Mouse (Mus musculus): ENCODE measurements at regions not wholly inside any gene's neighbourhood (a gene's known extent, or its start where the extent isn't known, plus 50 kb on each side); places are given as distances from the start of the nearest gene placed in this dataset.

GRCm38 (mm10) chr1:183937166-183937565, 75.9 kb upstream of the Dusp10 start:
- intact Hi-C loops (cut with DNase I) = no loop called here
- no peak for DNase-seq (ENCODE audit: low spot score in 2 of 2)

DNA sequence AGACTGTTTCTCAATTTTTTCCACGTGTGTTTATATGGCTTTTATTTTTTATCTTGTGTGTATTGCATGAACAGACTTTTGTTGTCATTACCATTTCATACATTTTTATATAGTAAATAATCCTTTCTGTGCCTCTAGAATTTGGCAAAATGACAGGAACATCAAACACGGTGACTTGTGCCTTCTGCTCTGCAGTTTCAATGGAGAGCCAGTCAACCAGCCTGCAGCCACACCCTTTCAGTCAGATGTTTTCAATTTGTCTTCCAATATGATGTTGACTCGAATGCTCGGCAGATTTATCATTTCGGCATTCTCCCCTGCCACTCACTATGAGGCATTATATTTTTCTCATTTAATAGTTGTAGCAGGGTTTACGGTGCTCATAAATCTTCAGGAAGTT, 74.7 kb upstream of the Dusp10 start:
- DNase-seq (ENCODE audit: low spot score in 2 of 2) = no peak
- intact Hi-C loops (cut with DNase I) = no loop called here

DNA sequence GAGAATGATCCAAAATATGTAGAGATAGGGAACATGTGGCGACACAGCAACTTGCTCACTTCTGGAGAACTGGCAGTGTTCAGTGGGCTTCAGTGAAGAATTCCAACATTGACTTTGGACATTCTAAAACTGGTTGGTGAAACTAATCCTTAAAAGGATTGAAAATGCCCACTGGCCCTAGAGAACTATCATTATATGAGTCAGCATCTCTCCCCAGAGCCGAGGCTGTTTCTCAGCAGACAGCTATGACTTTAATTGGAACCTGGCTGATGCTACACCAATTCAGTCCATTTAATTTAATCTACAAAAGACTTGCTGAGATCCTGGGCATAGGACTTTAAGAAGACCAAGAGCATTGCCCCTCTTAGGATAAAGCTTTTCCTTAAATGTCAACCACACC, 72.4 kb upstream of the Dusp10 start:
- intact Hi-C loops (cut with DNase I) = no loop called here
- DNase-seq (ENCODE audit: low spot score in 2 of 2) = no peak

DNA sequence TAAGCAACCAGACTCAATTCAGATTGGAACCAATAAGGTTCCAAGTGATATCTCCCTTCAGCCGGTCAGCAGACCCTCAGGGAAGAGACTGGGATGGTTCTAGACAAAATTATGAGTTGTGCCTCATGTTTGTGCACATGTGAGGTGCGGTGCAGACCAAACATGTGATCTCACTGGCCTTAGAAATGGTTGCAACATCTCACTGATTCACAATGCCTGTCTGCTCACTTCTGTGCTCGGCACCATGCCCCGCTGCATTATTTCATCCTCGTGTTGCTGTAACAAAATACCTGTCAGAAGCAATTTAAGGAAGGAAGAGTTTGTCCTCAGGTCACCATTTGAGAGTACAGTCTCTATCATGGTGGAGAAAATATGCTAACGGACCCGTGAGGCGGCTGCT, 66.9 kb upstream of the Dusp10 start:
- intact Hi-C loops (cut with DNase I) = no loop called here
- DNase-seq (ENCODE audit: low spot score in 2 of 2) = no peak

- no peak for DNase-seq (ENCODE audit: low spot score in 2 of 2)
- intact Hi-C loops (cut with DNase I) = no loop called here
Observed at GRCm38 (mm10) chr1:183947066-183947465, 66.0 kb upstream of the Dusp10 start.

- DNase-seq (ENCODE audit: low spot score in 2 of 2) = no peak
- intact Hi-C loops (cut with DNase I) = no loop called here
Observed at GRCm38 (mm10) chr1:183949205-183949604, 63.9 kb upstream of the Dusp10 start.

GRCm38 (mm10) chr1:183954086-183954485, 59.0 kb upstream of the Dusp10 start:
- DNase-seq (ENCODE audit: low spot score in 2 of 2) = no peak
- intact Hi-C loops (cut with DNase I) = no loop called here

DNA sequence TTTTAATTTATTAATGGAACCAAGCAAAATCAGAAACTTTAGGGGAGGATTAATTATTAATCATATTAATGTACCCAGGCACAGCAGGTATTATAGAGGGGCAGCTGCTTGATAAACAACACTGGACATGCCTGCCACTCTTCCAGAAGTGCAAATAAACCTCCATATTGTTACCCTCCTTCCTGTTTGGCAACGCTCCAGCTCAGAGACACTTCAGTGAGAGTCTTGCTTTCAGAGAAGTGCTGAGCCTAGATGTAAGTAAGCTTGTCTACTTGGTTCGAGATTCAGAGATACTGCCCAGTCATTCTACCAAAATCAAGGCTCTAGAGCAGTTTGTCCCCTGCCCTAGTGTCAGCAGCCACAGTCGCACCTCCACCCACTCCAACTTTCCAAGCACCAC, 56.7 kb upstream of the Dusp10 start:
- intact Hi-C loops (cut with DNase I) = no loop called here

DNA sequence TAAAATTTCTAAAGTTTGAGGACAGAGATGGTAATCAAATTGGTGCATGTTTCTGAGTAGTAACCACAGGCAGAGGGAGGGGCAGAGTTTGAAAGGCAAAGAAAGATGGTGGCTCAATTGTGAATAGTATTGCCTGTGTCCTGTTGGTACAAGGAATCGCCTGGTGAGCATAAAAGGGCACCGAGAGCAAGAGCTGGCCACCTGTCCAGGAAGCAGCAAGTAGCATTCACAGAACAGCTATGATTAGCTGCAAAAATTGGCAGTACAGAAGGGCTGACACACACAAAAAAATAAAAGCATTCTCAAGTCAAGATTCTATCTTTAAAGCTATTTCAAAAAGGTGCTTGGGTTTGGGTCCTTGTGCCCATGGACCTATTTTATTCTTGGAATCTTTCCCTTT, 51.7 kb upstream of the Dusp10 start:
- DNase-seq (ENCODE audit: low spot score in 2 of 2) = no peak
- intact Hi-C loops (cut with DNase I) = no loop called here

More for the DNA sequence above, 56.7 kb upstream of the Dusp10 start:
- no peak for DNase-seq (ENCODE audit: low spot score in 2 of 2)

- intact Hi-C loops (cut with DNase I) = no loop called here
- DNase-seq (ENCODE audit: low spot score in 2 of 2) = no peak
Observed at GRCm38 (mm10) chr1:183962486-183962885, 50.6 kb upstream of the Dusp10 start.

GRCm38 (mm10) chr1:183963286-183963685, 49.8 kb upstream of the Dusp10 start:
- DNase-seq (ENCODE audit: low spot score in 2 of 2) = no peak
- intact Hi-C loops (cut with DNase I) = no loop called here
